Mouse (Mus musculus) 3134 (cell line): ENCODE data around the gene Clba1.
A peak's percentile ranks its signal among the peaks of the same experiment; 100 is the strongest.

ENCODE experiments used
- DNase-seq: peaks from one replicate; pipeline ENCODE4 v3.0.0-alpha.2; 2011; ENCODE audit warnings: low spot score; ENCODE audit not compliant: insufficient read length; ENCODE audit errors: extremely low read depth

The Clba1 gene

DNA sequence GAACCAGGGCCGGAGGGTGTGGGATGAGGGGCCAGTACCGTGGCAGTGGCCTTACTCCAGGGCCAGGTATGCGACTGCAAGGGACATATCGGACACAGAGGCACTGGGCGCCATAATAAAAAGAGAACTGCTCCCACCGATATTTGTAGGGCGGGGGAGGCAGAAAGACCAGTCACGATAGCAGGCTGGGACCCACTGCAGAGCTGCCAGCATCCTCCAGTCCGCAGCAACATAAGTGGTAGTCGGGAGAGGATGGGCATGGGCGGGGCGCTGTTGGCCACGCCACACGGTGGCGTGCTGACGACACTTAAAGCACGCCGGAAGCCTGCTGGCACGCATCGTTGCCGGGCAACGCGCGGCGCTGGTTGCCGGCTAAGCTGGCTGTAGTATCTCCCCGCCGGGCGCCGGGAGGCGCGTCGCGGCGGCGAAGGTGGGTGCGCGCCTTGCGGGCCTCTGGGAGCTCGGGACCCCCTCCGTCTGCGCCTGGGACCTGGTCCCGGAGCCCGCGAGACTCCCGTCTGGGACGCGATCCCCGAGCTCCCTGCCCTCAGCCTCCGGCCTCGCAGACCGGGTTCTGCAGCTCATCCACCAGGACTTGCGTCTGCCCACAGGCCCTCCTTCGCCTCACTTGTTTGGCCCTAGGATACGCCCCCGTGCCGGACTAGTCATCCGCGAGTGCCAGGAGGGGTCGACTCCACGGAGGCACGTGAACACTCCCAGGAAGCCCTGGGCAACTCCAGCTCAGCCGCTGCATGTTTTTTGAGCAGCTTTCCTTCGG, at the start of gene Clba1:
Gene Clba1 (plus strand): TSS at position 351 of the 778 bp plus-strand sequence.
- DNase-seq = peak; percentile 98

DNA sequence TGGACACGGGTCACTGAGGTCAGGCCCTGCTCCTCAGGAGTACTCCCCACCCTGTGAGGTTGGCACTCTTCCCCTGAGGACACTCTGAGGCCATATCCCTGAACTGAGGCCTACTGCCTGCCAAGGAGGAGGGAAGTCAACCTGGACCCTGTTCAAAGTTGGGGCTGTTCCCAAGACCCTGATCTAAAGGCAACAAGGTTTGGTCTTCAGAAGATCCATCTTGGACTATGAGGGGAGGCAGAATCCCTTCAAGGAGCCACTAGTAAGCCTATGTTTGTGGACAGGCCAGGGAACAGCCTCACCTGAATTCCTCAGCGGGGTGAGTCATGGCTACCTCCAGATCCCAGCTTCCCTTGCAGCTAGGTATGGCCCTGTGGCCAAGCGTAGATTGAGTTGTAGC, 49.3 kb upstream of the Clba1 start:
- no peak for DNase-seq

DNA sequence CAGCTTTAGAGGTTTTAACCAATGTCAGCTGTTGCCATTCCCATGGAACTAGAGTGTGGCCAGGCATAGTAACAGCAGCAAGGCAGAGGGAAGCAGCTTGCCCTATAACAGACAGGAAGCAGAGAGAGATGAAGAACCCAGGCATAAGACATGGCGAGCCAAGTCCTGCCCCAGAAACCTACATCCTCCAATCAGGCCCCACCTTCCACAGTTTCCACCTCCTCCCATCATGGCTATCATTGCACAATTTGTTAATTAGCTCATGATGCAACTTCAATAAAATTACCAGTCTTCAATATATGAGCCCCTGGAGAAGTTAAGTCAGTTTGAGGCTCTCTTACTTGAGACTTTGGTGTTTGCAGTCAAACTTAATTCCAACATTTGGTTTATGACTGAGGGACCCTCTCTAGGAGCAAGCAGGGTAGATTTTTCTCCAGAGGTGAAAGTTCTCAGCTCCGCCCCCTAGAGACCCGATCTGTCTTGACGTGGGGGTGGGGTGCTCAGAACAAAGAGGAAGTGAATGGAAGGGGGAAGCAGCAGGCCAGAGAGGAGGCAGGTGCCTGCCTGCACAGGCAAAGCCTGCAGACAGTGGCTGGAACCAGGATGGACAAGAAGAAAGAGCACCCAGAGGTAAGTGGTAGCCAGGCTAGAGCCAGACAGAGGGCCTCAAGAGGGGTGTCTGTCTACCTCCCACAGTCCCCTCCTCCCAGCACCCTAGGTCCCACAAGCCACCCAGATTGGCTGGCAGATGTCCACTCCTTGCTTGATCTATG, 48.4 kb upstream of the Clba1 start, which contains the start of gene Pld4:
Gene Pld4 (plus strand): TSS at position 502 of the 773 bp plus-strand sequence.
- DNase-seq = no peak

DNA sequence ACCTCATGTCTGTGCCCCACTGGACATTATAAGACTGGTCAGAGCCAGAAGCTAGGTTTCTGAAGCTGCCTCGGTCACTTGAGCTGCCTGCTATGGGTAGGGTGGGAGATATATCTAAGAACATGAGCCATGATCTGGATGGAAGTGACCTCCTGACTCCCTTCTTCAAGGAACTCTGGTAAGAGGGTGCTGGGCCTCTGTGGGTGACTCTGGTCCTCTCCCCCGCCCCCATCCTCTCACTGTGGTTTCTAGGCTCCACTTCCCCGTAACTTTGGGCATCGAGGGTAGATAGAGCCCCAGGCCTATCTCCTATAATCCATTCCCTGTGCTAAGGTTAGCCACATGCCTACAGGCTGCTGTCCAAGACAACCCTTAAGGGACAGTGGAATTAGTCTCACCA, 47.3 kb upstream of the Clba1 start:
- DNase-seq = no peak

DNA sequence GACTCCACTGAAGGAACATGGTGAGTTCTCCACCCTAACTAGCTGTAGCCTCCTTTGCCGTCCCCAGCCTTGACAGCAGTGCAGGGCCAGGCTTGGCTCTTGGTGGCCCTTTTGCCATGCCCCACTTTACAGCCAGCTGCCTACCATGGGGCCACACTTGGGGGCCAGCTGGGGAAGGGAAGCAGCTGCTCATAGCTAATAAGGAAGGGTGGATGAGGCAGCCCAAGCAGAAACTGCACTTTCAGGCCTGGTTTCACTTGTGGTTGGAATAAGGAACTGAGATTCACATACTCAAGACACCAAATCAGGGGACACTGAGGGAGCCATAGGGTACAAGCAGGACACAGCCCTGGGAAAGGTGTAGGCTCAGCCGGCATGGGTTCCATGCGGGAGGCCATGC, 46.7 kb upstream of the Clba1 start:
- DNase-seq = no peak

DNA sequence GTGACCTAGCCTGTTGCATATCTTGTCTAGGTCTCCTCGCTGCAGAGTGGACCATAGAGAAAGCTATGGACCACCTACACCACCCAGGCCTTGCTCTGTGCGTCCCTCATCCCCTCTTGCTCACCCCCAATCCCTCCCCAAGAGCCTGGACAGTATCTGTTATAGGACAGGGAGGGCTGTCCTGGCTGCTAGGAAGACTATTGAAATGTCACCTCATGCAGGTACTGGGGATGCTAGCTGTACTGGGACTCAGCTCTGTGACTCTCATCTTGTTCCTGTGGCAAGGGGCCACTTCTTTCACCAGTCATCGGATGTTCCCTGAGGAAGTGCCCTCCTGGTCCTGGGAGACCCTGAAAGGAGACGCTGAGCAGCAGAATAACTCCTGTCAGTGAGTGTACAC, 45.6 kb upstream of the Clba1 start:
- no peak for DNase-seq

DNA sequence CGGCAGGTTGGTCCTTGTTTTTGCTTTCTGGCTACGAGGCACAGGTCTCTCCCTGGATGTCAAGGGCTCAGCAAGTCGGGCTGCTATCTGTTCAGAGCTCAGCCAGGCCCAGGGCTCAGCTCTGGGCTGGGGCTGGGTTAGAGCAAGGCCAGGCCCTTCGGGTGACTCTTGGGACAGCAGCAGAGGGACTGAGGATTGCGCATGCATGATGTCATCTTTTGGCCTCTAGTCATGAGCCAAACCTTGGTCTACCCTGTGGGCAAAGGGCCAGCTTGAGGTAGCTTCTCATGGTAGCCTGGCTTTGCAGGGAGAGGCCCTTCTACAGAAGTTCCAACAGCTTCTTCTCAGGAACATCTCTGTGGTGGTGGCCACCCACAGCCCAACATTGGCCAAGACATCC, 44.6 kb upstream of the Clba1 start:
- DNase-seq = no peak

DNA sequence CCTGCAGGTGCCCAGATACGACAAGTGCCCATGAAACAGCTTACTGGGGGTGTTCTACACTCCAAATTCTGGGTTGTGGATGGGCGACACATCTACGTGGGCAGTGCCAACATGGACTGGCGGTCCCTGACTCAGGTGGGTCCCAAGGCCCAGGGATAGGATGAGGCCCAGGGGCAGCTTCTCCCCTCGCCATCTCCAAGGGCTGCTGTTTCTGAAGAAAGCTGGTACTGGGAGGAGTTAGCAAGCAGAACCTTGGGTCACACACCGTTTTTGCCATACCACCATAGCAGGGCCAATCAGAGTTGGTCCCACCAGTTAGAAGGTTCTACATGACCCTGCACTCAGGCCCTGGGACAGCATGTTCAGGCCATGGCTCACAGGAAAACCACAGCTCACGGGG, 43.7 kb upstream of the Clba1 start:
- DNase-seq = no peak

DNA sequence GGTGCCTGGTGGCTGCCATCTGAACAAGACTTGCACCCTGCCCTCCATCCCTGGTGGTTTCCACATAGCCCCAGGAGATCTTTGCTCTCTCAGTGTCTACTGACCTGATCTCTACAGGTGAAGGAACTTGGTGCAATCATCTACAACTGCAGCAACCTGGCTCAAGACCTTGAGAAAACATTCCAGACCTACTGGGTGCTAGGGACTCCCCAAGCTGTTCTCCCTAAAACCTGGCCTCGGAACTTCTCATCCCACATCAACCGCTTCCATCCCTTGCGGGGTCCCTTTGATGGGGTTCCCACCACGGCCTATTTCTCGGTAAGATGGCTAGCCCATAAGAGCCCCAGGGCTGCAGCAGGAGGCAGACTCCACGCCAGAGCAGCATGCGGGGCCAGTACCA, 42.2 kb upstream of the Clba1 start:
- no peak for DNase-seq

DNA sequence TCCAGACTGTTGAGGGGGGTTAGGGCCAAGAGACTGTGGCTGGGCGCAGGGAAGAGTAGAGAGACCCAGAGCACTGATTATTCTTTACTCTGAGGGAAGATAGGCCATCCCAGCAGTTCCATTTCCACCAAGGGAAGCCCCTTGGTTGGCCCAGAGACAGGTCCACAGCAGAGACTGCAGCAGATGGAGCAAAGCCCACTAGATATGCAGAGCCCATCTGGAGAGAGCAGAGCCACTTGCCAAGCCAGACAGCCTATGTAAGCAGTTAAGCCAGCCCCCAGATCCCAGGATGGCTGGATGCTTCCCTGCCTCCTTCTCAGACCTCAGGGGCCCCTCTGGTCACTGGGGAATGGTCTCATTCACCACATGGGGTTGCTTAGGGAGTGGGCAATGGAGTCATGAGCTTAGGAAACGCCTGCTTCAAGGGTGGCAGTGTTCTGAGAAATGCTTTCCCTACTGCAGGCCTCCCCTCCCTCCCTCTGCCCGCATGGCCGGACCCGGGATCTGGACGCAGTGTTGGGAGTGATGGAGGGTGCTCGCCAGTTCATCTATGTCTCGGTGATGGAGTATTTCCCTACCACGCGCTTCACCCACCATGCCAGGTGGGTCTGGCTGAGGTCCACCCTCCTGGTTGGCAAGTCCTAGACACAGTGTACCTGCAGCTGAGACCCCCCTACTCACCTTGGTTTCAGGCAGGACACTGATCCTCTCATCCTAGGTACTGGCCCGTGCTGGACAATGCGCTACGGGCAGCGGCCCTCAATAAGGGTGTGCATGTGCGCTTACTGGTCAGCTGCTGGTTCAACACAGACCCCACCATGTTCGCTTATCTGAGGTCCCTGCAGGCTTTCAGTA, 41.5 kb upstream of the Clba1 start:
- DNase-seq = no peak

DNA sequence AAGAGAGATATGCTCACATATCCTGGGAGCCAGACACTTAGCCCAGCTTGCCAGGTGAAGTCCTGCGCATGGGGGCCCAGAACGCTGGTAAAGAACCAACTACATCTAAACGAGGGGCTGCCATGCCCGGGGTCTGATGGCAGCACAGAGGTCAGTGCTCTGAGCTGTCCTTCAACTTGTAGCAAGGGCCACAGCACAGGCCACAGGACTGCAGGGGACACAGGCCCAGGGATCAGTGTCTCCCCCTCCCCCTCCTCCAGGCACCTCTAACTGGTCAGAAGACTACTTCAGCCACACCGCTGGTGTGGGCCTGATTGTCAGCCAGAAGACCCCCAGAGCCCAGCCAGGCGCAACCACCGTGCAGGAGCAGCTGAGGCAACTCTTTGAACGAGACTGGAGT, 40.6 kb upstream of the Clba1 start:
- DNase-seq = no peak

DNA sequence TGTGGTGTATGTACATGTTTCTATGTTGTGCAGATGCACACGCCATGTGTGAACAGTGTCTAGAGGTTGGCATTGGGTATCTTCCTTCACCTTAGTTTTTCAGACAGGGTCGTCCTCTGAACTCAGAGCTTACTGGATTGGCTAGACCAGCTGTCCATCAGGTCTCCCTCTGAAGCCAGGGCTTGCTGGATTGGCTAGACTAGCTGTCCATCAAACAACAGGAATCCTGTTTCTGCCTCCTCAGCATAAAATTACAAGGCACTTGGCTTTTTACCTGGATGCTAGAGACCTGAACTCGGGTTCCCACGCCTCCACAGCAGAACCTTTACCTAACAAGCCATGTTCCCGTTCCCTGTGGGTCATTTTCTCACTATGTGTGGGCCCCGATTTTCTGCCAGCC, 39.7 kb upstream of the Clba1 start:
- no peak for DNase-seq

DNA sequence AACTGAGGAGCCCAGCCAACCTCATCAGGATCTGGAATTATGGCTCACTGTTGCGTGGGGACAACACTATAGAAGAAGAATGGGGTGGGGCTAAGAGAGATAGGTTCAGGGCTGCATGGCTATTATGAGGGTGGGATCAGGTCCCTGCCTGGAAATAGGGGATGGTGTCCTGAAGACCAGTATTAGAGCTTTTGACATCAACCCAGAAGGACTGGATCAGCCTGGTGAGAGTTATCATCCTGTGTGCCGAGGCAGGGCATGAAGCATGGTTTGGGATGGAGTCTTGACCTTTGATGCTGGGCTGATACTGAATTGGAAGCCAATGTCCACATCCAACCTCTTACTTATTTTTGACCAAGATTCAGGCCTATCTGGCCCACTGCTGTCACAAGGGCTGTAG, 39.0 kb upstream of the Clba1 start:
- no peak for DNase-seq

DNA sequence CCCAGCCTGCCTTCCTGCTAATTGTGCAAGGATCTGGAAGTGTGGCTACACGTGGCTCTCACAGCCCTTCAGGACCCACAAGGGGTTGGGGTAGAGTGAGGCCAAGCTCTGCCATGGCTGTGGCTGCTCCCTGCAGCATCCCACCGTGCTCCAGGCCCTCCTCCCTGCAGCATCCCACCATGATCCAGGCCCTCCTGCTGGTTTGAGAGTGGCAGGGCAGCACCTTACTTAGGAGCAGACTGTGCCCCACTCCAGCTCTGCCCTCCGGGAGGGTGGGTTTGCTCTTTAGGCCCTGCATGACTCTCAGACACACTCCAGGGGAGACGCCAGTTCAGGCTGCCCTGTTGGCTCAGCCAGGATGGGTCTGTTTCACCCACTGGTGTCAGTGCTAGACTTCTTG, 38.3 kb upstream of the Clba1 start:
- no peak for DNase-seq

DNA sequence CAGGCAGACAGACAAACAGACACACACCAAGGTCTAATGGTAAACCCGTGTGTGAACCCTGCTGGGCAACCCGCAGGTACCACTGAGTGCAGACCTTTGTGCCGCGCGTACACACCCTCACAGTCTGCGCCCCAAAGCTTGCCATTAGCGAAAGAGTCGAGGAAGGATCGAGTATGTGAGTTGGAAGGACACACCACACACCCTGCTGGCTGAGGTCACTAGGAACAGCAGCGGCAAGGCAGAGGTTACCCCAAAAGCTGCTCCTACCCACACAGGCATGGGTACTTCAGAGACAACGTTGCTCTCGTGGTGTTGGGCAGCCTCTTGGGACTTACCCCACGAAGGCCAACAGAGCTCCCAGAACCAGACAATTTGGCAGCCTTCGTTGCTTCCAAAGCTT, 36.4 kb upstream of the Clba1 start:
- DNase-seq = no peak

DNA sequence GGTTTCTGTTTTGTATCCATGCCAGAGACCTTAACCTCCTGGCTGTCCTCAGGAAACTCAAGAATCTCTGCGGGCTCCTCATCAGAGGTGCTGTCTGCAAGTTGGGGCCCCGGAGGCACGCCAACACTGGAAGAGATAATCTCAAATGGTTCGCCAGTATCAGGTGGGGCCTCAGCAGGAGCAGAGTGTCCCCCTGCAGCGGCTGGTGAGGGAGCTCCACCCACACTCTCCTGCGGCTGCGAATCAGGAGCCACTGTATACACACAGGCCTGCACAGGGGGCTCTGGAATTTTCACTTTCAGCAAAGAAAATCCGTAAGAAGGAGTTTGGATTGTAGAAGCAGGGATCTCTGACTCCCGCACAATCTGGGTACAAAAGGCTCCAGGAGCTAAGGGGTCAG, 35.4 kb upstream of the Clba1 start:
- DNase-seq = no peak

DNA sequence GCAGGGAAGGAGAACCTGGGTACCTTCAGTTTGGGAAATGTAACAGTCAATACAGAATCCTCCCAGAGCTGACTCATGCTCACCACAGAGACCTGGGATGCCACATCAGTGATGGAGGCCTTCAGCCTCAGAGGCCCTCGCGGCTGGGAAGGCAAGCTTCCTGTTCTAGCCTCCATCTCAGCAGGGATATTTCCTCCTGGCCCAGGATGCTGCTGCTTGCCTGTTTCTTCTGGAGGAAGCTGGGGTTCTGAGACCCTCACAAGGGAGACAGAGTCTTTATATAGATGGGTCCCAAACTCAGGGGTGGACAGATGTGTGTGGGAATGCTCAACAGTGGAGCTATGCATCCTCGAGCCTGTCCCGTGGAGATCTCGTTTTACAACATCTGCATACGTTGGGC, 34.7 kb upstream of the Clba1 start:
- DNase-seq = no peak

DNA sequence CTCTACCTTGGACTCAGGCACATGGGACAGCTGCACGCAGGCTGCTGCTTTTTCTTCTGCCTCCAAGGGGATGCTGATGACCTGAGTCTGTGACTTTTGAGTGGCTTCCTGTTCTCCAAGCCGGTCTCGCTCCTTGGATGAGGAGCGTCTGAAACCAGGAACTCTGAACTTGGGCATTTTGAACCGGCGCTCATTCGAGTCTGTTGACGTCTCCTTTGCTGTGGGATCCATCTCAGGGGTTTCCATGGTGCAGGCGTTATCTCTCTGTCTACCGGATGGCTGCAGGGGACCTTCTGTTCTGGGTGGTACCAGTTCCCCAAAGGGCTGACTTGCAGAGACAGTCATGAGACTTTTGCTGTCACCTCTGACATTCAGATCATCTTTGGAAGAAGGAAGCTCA, 34.3 kb upstream of the Clba1 start:
- DNase-seq = no peak

DNA sequence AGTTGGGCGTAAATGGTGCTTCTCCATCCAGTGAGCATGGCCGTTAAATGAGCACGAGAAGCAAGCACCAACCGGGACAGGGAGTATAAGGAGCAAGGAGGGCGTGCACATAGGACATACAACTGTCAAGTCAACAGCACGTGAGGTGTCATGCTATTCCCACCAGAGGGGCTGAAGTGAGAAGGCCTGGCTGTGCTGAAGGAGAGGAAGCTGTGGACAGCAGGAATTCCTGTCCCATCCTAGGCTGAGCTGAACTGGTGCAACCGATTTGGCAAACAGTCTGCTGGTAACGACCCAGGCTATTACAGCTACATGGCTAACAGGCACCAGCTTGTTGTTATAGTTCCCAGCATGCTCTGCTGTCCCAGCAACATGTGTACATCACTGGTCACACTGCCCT, 17.7 kb upstream of the Clba1 start:
- no peak for DNase-seq

DNA sequence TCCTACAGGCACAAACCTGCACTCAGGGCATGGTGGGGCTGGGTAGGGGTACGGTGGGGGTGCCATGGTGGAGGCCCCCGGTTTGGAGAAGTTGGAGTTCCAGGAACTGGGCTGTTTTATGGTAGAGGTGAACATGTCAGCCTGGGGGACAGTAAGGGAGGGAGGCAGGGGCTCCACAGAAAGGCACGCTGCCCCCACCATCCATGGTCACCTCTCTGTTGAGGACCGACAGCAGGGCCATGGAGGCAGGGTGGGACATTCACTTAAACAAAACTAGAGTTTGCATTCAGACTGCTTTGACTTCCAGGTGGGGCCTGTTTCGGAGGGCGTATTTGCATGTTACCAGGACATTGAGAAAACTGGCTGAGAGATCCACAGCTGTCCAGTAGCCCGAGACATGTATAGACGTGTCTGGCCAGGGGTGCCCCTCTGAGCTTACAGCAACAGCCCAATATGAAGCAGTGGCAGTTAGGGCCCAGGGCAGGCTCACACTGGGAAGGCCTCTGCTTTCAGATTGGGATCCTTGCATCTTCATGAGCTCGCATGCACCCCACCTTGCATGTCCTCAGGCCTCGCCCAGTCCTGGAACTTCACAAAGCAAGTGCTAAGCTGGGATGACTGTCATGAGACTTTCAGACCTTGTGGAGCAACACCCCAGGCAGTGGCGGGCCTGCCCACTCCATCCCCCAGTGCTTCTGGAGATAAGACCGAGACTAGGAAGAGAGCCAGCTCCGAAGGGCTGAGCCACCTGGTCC, 15.0 kb upstream of the Clba1 start:
- DNase-seq = no peak
